Mouse (Mus musculus) kidney, adult 8-10 months (tissue): ENCODE data around the gene C1qtnf4.
A peak's percentile ranks its signal among the peaks of the same experiment; 100 is the strongest.

ENCODE experiments used
- DNase-seq, 2 experiments: peaks; one replicate each; pipeline ENCODE4 v3.0.0; 2022

C1qtnf4 gene

DNA sequence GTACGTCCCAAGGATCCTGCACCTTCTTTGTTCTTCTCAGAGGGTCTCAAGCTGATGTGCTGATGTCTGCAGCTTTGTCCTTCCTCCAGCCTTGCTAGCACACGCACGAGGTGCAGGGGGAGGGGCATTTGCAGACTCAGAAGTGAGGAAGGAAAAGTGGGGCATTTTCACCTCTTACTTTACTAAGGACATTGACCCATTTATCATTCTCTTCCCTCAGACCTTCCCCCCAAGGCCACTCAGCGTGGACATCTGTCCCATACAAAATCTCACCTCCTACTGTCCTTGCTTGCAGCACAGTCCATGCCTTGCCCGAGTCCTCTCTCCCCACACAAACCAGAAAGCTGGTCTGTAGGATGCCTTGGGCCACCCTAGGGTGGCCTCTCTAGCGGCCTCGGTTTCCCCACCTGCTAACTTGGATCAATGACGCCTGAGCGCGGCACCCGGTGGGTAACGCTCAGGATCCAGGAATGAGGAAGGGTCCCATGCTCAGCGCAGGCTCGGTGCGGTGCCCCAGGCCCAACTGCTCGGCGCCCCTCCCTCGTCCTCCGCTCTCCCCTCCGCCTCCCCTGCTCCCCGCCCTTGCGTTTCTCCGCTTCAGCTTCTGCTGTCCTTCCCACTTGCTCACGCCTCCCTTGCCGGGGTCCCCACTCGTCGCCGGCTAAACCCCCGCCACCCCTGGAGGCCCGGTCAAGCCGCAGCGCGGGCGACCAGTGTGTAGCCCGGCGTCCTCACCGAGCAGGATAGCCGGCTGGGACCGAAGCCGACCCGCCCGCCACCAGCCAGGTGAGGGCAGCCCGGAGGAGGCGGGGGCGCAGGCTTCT is at the start of gene C1qtnf4:
Gene C1qtnf4 (plus strand): TSS at position 643 of the 824 bp plus-strand sequence.
- no peak for DNase-seq

DNA sequence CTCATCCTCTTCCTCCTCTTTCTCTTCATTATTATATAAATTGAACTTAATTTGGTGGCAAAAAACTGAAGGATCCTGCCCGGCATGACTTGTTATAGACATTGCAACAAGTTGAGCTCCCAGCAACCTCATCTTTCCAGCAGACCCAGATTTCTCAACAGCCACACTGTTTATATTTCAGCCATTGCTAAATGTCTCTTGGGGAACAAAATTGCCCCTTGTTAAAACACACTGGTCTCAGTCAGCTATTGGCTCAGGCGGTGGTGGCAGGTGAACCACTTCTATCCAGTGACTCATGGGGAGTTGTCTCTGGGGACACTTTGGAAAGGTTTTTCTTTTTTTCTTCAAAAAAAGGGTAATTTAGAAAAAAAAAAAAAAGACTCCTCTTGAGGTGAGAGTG is 47.0 kb upstream of the C1qtnf4 start:
- DNase-seq: no peak

DNA sequence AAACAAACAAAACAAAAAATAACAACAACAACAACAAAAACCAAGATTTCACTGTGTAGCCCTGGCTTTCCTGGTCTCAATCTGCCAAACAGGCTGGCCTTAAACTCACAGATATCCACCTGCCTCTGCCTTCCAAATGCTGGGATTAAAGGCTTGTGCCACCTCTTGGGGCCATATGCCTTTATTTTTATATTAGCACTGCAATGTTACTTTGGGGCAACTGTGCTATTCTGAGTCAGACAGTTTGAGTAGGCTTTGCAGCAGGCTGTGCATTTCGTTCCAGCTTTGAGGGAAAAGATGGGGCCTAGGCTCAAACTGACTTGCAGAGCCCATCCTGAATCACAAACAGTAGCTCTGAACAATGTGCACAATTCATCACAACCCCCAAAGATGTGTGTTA is 42.0 kb upstream of the C1qtnf4 start:
- no peak for DNase-seq

DNA sequence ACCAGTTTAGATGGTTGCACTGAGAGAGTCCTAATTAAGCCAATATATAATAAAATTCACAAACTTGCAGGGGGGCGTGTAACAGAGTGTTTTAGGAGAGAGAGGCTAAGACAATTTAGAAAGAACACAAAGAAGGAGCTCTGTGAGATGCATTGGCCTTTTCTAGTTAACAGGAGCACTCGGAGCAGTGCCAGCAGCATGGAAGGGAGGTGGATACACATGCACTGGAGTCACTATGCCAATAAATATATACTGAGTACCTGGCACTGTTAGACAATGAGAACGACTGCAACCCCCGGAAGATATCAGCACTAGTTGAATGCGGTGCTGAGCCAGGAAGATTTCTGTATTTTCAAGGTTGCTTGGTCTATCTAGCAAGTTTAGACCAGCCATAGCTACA is 41.4 kb upstream of the C1qtnf4 start:
- DNase-seq: no peak

DNA sequence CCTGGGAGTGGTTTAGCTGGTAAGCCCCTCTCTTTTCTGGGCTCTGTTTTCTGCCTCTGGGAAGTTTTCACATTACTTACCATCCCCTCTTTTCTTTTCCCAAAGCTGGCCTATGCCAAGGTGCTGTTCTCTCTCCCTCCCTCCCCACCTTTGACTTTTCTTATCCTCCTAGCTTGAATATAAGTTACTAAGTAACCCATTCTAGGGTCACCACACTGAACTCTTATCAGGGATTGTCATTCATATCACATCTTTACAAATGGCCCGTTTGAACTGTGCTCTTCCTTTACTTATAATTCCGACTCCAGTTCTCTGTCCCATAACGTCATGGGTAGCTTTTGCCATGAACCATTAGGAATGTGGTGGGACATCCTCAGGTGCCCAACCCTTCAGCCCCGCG is 40.4 kb upstream of the C1qtnf4 start:
- no peak for DNase-seq

DNA sequence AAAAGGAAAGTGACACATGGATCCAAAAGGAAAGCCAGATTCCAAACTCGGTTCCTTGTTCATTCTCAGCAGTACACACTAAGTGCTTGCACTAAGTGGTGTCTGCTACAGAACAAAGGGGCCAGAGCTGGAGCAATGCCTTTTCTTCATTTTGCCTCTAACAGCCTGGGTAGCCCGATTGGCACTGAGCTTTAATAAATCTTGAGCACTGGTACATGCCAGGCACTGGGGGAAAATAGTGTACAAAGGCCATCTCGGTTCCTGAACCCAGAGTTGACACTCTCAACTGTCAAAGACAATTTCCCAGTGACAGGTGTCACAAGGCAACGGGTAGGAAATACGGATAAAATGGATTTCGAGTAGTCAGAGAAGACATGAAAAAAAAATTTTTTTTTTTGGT is 39.5 kb upstream of the C1qtnf4 start:
- peak; percentile 40 to 52 for DNase-seq

DNA sequence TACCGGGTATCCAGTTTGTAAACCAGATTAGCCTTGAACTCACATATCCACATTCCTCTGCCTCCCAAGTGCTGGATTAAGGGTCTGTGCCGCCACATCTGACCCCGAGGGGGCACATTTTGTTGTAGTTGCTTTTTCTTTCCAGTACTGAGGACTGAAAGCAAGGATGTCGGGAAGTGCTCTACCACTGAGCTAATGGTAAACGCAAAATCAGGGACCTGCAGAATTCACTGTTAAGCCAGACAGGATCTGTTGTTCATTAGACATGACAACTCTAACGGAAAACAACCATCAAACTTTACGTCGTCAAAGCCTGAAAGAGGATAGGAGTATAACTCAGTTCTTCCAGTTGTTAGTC is 39.1 kb upstream of the C1qtnf4 start:
- DNase-seq: no peak

DNA sequence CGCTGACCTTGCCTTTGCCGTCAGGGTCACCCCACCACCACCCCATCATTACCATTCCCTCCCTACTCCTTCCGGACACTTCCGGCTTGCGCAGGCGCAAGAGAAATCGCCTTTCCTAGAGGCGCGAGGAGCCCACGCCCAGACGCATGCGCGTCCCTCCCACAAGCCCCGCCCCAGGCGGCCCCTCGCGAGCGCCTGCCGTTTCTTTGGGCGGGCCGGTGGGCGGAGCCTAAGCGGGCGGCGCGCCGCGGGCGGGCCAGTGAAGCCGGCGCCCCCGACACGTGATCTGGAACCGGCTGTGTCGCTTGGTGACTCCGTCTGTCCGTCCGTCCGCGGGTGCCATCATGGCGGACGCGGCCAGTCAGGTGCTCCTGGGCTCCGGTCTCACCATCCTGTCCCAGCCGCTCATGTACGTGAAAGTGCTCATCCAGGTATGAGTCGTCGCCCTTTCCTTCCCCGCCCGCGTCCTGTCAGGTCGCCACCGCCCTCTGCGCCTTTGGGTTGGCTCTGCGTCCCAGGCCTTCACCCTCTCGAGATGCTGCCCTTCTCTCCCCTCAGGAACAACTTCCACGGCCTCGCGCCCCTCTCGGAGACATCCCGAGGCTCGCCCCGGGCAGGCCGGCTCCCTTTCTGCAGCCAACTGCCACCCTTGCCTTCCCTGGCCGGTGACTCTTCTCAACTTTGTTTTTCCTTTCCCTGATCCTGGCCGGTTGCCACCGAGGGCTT is 38.5 kb upstream of the C1qtnf4 start, which contains the start of gene Mtch2:
Gene Mtch2 (plus strand): TSS at position 201 of the 726 bp plus-strand sequence.
- peak; percentile 98 for DNase-seq

DNA sequence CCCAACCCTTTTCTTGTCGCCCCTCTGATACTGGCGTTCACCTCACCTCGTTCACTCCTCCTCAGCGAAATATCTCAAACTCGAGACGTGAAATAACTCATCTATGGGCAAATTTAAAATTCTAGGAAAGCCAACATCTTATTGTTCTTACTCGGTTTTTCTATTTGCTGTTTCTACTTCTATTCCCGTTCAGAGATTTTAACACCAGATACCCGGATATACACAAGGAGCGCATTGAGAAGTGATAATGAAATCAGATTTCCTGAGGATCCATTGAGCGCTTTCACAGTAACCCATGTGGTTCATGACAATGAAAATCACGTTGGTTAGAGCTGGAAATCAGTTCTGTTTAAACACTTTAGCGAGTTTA is 38.0 kb upstream of the C1qtnf4 start:
- no peak for DNase-seq

DNA sequence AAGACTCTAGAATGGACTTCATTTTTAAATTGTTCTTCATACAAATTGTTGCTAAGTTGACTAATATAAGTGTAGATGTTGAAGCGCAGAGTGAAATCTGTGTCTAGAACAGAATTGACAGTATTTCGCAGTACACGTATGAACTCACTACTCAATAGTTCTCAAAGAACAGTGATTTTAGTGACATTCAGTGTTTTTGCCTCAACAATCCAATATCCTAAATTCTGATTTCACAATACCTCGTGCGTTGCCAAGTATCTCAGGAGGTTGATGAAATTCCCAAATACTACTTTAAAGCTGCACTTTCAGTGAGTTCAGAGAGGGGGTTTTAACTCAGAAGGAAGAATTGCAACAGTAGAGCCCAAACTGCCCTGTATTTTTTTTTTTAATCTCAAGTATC is 37.3 kb upstream of the C1qtnf4 start:
- DNase-seq: no peak

DNA sequence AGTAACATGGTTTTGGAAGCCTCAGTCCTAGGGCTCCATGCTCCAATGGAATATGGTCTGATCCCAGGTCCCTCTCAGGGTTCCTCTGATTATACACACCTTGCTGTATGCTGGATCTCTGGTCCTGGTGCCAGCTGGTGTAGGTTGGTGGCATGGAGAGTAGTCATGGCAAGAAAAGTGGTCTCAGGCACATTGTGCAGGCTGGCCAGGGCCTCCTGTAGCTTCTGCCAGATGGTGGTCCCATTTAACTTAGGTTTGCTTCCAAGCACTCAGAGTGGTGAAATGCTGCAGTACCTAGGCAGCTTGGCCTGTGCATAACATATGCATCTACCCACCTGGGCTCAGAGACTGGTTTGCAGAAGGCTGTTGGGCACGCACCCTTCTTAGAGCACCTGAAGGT is 35.3 kb upstream of the C1qtnf4 start:
- no peak for DNase-seq

DNA sequence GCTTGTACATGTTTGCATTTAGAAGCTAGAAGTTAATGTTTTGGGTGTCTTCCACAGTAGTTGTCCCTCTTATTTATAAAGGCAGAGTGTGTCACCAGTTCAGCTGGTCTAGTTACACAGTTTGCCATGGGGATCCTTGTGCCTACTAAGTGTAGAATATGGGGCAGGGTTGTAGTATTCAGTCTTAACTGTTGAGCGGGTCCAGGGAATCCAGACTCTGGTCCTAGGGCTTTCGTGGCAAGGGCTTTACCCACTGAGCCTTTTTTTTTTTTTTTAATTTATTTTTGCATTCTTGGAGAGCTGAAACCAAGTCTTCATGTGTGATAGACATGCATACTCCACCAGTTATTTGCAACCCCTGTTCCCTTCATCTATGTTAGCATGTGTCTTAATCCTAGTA is 24.2 kb upstream of the C1qtnf4 start:
- no peak for DNase-seq

DNA sequence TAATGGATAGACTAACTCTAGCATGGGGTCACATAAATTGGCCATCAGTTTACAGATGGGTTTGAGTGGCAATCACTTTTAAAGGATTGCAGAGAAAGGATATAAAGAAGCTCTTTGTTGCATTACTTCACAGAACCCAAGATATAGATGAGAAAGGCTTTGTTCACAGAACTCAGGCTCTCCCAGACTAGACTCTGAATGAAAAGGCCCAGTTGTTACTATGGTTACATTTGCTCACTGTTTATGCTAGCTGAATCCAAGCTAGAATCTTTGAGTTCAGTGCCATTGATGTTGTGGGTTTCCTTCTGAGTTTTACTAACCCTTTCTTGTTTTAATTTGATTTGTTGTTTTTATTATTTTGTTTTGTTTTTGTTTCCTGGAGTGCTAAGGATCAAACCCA is 21.5 kb upstream of the C1qtnf4 start:
- DNase-seq: no peak

DNA sequence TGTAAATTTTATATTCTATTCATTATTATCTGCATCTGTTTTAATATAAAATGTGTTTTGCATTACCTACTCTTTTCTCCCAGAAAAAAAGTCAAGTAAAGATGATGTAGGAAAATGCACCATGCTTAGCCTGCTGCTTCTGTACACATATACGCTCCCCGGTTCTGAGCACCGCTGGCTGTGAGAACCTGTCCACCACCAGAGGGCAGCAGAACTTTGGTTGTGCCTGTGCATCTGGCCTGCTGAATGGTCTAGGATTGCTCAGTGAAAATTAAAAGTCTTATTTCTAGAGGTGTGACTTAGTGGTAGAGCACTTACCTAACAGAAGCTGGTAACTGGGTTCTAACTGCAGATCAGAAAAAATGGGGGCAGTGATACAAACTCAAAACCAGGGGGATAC is 19.1 kb upstream of the C1qtnf4 start:
- DNase-seq: peak; percentile 67 to 82

DNA sequence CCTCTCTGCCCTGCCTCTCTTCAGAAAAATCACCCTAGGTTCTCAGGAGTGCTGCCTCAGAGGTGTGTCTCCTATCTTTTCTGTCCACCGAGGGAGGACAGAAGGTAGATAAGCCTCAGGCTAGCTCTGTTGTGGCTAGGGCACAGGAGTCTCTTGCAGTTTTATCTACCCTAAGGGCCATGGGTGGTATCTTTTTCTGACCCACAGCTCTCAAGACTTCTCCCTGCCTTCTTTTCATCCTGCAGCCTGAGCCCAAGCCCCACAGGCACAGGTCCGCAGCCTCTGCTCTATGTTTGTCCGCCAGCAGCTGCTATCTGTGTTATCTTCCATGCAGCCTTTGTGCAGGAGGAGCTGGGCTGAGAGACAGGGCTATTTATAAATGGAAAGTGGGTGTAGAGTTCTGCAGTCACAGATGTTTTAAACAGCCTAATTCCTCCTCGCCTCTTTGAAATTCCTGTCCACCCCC is 15.5 kb upstream of the C1qtnf4 start:
- DNase-seq: no peak

DNA sequence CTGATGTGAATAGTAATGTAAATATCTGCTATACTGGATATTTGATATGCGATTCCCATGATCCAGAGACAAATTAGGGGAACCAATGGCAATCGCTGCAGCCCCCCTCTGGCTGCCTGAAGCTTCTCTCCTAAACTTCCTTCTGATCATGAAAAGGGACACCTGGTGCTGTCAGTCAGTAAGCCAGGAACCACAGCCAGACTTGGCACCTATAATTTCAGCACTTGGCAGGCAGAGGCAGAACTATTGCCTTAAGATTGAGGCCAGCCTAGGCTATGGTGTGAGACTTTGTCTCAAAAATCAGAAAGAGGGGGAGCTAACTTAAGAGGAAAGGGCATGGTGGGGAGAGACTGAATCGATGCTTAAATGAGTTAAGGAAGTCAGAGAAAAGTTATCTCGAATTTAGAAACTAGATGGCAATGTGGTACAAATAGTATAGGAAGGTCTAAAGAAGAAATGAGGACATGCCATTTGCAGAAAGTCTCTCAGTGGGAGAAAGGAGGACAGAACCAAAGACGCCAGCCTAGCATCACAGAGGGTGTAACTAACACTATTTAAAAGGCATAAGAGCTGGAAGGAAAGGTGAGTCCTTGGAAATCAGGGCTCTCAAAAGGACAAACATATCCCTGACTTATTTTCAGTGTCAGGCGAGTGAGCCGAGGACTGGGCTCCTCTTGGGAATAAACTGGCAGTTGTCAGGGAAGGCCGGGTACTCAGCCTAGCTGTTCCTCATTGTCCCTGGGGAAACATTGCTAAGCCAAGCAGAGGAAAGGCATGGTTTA is 14.3 kb upstream of the C1qtnf4 start:
- DNase-seq: no peak

DNA sequence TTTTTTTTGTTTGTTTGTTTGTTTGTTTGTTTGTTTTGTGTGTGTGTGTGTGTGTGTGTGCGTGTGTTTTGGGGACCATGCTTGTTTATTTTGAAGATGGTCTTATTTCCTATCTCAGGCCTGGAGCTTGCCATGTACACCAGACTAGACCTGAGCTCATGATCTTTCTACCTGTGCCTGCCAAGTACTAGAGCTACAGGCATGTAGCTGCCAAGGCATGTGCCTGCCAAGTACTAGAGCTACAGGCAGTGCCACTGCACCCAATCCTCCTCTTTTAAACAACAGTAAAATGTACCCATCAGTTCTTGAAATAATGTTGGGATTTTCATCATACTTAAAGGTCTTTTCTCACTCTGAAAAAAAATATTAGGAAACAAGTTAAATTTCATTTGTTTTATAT is 11.6 kb upstream of the C1qtnf4 start:
- DNase-seq: no peak

DNA sequence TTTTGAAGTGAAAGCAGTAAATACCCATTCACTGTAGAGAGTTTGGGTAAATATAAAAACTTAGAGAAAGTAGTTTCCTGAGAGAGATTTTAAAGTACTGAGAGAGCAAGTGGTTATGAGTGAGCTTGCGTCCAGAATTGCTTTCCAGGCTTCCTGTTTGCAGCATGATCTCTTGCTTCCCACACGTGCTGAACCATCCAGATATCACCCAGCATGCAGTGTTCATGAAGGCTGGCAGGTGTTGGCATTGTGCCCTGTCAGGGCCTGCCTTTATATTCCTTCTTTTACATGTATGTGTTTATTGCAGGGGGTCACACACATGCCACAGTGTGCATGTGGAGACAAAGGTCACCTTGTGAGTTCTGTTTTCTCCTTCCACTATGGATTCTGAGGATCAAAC is 10.4 kb upstream of the C1qtnf4 start:
- no peak for DNase-seq

DNA sequence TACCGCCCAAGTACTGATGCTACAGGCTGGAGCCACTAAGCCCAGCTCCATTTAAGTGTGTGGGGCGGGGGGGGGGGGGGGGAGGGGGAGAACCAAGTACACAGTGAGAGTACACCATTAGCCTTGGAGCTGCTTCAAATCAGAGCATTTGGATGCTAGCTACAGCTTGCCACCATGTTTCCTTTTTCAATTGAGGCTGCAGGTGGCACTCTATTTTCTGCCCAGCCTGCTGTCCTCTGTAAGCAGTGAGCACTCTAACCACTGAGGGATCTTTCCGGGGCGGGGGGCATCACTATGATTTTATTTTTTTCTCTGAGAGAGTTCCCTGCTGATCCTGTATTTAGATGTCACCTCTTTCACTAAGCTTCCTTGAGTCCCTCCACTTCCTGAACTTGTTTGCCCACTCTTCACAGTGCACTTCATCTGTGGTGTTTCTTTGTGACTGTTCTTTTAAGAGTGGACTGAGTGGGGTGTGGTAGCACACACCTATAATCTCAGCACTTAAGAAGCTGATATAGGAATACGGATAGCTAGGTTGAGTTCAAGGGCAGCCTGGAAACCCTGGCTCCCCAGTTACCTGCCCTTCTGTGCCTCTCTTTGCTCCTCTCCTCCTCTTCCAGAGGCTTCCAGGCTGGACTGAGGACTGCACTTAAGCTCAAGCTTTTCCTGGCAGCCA is 7.9 kb upstream of the C1qtnf4 start:
- DNase-seq: no peak

DNA sequence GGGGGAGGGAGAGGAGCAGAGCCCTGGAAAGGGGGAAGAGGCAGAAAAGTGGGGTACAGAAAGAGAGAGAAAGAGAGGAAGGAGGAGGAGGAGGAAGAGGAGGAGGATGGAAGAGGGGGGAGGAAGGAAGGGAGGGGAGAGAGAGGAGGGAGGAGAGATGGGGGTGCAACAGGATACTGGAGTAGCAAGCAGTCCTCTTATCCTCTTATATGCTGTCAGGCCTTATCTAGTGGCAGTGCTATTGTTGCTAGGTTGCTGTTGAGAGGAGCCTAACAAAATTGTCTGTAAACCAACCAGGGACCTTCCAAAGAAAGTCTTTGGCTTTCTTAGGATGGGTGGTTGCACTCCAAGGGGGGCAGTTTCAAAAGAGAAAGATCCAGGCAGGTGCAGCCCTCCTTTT is 6.2 kb upstream of the C1qtnf4 start:
- DNase-seq: no peak

DNA sequence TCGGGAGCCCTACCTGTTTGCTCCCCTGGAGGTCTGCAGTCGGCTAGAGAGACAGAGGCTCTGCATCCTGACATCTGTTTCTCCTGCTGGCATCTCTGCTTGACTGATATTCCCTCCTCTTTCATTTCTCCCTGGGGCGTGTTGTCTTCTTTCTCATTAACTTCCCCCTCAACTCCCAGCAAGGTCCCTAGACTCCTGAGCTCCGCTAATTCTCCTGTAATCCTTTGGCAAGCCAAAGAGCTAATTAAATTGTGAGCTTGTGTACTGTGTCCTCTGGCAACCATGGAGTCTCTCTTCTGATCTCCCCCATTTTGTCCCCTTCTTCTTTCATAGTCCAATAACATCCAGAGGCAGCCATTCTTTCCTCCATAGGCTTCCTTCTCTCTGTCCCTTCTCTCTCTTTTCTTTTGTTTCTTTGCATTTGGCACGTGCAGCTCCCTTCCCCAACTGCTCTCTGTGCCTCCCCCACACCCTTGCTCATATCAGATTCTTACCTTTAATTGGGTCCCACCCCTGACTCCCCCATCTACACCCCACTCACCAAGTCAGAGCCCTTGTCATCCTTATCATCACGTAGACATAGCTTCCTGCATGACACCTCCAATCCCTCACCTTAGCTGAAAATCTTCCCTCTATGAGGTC is 5.4 kb upstream of the C1qtnf4 start:
- no peak for DNase-seq

DNA sequence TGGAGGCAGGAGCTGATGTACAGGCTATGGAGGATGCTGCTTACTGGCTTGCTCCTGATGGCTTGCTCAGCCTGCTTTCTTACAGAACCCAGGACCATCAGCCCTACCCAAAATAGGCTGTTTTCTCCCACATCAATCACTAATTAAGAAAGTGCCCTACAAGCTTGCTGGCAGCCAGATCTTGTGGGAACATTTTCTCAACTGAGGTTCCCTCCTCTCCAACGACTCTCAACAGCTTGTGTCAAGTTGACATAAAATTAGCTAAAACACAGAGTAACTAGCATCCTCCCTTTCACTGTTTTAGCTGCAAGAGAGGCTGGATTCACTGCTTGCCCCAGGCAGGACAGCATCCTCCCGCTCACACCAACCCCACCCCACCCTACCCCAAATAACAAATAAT is 3.8 kb upstream of the C1qtnf4 start:
- DNase-seq: no peak

DNA sequence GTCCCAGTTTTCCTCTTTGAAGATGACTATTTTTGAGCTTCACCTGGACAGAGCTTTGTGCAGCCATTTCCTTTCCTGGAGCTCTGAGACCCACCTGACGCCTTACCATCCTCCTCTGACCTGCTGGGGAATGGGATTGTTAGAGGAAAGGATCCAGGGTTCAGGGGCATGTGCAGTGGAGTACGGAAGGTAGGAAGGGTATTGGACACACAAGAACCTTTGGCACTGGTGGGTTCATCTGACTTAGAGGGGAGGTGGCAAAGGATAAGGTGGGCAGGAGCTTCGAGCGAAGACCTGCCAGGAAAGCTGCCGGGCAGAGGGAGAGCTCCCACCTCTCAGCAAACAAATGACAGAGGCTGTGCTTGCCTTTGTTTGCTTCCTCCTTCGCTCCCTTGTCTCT is 776 bp downstream of the C1qtnf4 start:
- DNase-seq: no peak
